Comparison of ENCODE assay signal across 29 mouse cellular contexts in genomic region chr3:88403522-88404230, GRCm38 (mm10). TPM values are rescaled to one million over a fixed set of nuclear protein-coding genes. Genes with fewer than 3 reads are reported as not detected.
"Had no signal": no experiment of that assay in that cellular context is flagged by ENCODE, and none has a peak within 500 bp of the region (broad histone marks: within the 10 kb centered on the region; RNA-seq: fewer than 3 reads in every experiment).

No protein-coding gene starts in this region.

- H3K27ac ChIP-seq: limb, embryonic 10.5 days; limb, embryonic 13.5 days; liver, embryonic 12.5 days; liver, embryonic 15.5 days; lung, embryonic 15.5 days; midbrain, embryonic 10.5 days; midbrain, embryonic 13.5 days had no signal

- DNase-seq: kidney, adult 2 months; kidney, postnatal 10 days; kidney, postnatal 36 days; liver; lung, adult 18-20 months; lung, postnatal 10 days; lung, postnatal 36 days; retina, postnatal 1 day; right cerebral cortex, postnatal 25 days; thymus, adult 18-20 months; thymus, postnatal 36 days had no signal

- H3K4me2 ChIP-seq: limb, embryonic 13.5 days; liver, embryonic 12.5 days; liver, embryonic 15.5 days; lung, embryonic 15.5 days; midbrain, embryonic 13.5 days had no signal

- H3K4me3 ChIP-seq: limb, embryonic 10.5 days; limb, embryonic 13.5 days; liver, embryonic 12.5 days; liver, embryonic 15.5 days; lung, embryonic 15.5 days; megakaryocyte, embryonic 14.5 days; midbrain, embryonic 10.5 days; midbrain, embryonic 13.5 days had no signal

- H3K9ac ChIP-seq: limb, embryonic 13.5 days; liver, embryonic 12.5 days; liver, embryonic 15.5 days; lung, embryonic 15.5 days; midbrain, embryonic 13.5 days had no signal

- H3K9me3 ChIP-seq: limb, embryonic 10.5 days; limb, embryonic 13.5 days; liver, embryonic 12.5 days; liver, embryonic 15.5 days; lung, embryonic 15.5 days; midbrain, embryonic 10.5 days; midbrain, embryonic 13.5 days had no signal

- ATAC-seq: liver, embryonic 12.5 days; midbrain, embryonic 13.5 days; midbrain, embryonic 16.5 days had no signal

- H3K27me3 ChIP-seq: limb, embryonic 13.5 days; liver, embryonic 12.5 days; liver, embryonic 15.5 days; lung, embryonic 15.5 days; megakaryocyte, embryonic 14.5 days; midbrain, embryonic 13.5 days had no signal

RNA-seq across cellular contexts. Expression of gene Bglap, which starts 19.4 kb away (rescaled TPM):
- polyA plus RNA-seq: kidney, adult 2 months; limb, embryonic 10.5 days; limb, embryonic 13.5 days; liver, embryonic 12.5 days; liver, embryonic 15.5 days; lung, embryonic 15.5 days; midbrain, embryonic 10.5 days; midbrain, embryonic 13.5 days; neural tube, embryonic 11.5 days; neural tube, embryonic 14.5 days; small intestine, adult 2 months; stomach, embryonic 16.5 days; testis, adult 2 months had no signal

RNA-seq across cellular contexts. Expression of gene Bglap2, which starts 25.2 kb away (rescaled TPM):
- total RNA-seq: layer of hippocampus, postnatal 10 days; left cerebral cortex, postnatal 25 days had no signal
- polyA plus RNA-seq: kidney, adult 2 months; kidney, embryonic 14.5 days; limb, embryonic 10.5 days; limb, embryonic 13.5 days; liver, embryonic 12.5 days; liver, embryonic 15.5 days; lung, embryonic 15.5 days; midbrain, embryonic 10.5 days; midbrain, embryonic 13.5 days; neural tube, embryonic 11.5 days; neural tube, embryonic 14.5 days; small intestine, adult 2 months; spleen, adult 2 months had no signal

RNA-seq across cellular contexts. Expression of gene Bglap3, which starts 31.1 kb away (rescaled TPM):
- polyA plus RNA-seq: limb, embryonic 13.5 days; lung, embryonic 15.5 days; midbrain, embryonic 13.5 days; midbrain, embryonic 16.5 days; testis, adult 2 months had no signal
